ENCODE assay signal across 15 mouse cellular contexts in the genomic region with DNA sequence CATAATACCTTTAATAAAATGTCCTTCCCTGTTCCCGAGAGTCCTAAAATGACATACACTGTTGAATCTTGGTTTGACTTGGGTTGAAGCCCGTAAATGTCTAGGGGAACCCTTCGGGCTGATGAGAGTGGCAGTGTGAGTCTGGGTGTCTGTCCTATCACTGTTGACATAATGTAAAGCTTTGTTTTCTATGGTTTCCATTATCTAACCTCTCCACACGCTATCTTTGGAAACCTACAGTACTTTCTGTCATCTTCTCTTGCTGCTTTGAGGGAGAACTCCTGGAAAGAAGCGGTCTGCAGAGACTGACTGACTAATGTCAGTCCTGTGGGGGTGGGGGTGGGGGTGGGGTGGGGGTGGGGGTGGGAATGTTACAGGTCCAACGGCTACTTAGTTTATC.
"Had no signal": no experiment of that assay in that cellular context is flagged by ENCODE, and none has a peak within 500 bp of the region (broad histone marks: within the 10 kb centered on the region; RNA-seq: fewer than 3 reads in every experiment).

No protein-coding gene starts in this region.

- H3K27me3 ChIP-seq: intestine, embryonic 15.5 days; limb, embryonic 15.5 days; megakaryocyte, embryonic 14.5 days; midbrain, embryonic 12.5 days; neural tube, embryonic 13.5 days had no signal

- H3K4me2 ChIP-seq: intestine, embryonic 15.5 days; limb, embryonic 15.5 days; lung, embryonic 14.5 days; midbrain, embryonic 12.5 days; neural tube, embryonic 13.5 days had no signal

- H3K36me3 ChIP-seq: intestine, embryonic 15.5 days; limb, embryonic 15.5 days; midbrain, embryonic 12.5 days; neural tube, embryonic 13.5 days had no signal

- ATAC-seq: intestine, embryonic 15.5 days had no signal

- H3K4me1 ChIP-seq: intestine, embryonic 15.5 days; midbrain, embryonic 12.5 days; neural tube, embryonic 13.5 days had no signal

- H3K9ac ChIP-seq: intestine, embryonic 15.5 days; limb, embryonic 15.5 days; lung, embryonic 14.5 days; midbrain, embryonic 12.5 days; neural tube, embryonic 13.5 days had no signal

- H3K4me3 ChIP-seq: intestine, embryonic 15.5 days; limb, embryonic 15.5 days; megakaryocyte, embryonic 14.5 days; midbrain, embryonic 12.5 days; neural tube, embryonic 13.5 days had no signal

- H3K9me3 ChIP-seq: intestine, embryonic 15.5 days; limb, embryonic 15.5 days had no signal

- DNase-seq: kidney, adult 18-20 months; kidney, postnatal 14 days; layer of hippocampus, postnatal 36 days; lung, embryonic 14.5 days; lung, postnatal 10 days; lung, postnatal 4 days; retina, postnatal 1 day; right cerebral cortex, postnatal 4 days; spleen, adult 18-20 months; thymus, postnatal 36 days had no signal

- H3K27ac ChIP-seq: intestine, embryonic 15.5 days; limb, embryonic 15.5 days; midbrain, embryonic 12.5 days; neural tube, embryonic 13.5 days had no signal
